Mouse (Mus musculus) myocyte (in vitro differentiated cells): ENCODE results near the gene Synpr. TPM values are rescaled to one million over a fixed set of nuclear protein-coding genes. Genes with fewer than 3 reads are reported as not detected.

Experiments
- H3K27me3 ChIP-seq: one replicate; pipeline ENCODE4 v1.6.1; 2011; ENCODE audit not compliant: control insufficient read depth, insufficient read depth, insufficient read length
- H3K36me3 ChIP-seq: one replicate; pipeline ENCODE4 v1.6.1; 2011; ENCODE audit not compliant: control insufficient read depth, insufficient read depth
- H3K4me2 ChIP-seq: one replicate; pipeline ENCODE4 v1.6.1; 2011; ENCODE audit warnings: low read depth, control low read depth
- H3K4me3 ChIP-seq: one replicate; pipeline ENCODE4 v1.5.1; 2011; ENCODE audit warnings: mild to moderate bottlenecking, control low read depth, moderate library complexity
- H3K79me2 ChIP-seq: one replicate; pipeline ENCODE4 v1.6.1; 2011; ENCODE audit not compliant: control insufficient read depth, insufficient read depth
- H3ac ChIP-seq: one replicate; pipeline ENCODE4 v1.6.1; 2011; ENCODE audit not compliant: control insufficient read depth, insufficient read length
- CEBPB ChIP-seq: IDR thresholded peaks from 2 replicates; pipeline ENCODE4 v1.6.1; 2011; ENCODE audit warnings: mild to moderate bottlenecking, moderate library complexity; ENCODE audit not compliant: poor library complexity, insufficient read depth, severe bottlenecking
- E2F4 ChIP-seq: IDR thresholded peaks from one replicate; pipeline ENCODE4 v1.6.1; 2011; ENCODE audit warnings: mild to moderate bottlenecking, control low read depth, moderate library complexity; ENCODE audit not compliant: insufficient read depth
- MAX ChIP-seq: IDR thresholded peaks from one replicate; pipeline ENCODE4 v1.6.1; 2011; ENCODE audit warnings: low read depth, mild to moderate bottlenecking, control low read depth
- MYOD1 ChIP-seq, 3 experiments: IDR thresholded peaks; one replicate each; pipeline ENCODE4 v1.6.1; 2011; ENCODE audit warnings: control low read depth in 2 of 3, low read depth in 2 of 3, mild to moderate bottlenecking in 2 of 3, moderate library complexity in 1 of 3; ENCODE audit not compliant: insufficient read length in 2 of 3, control insufficient read depth in 1 of 3
- MYOG ChIP-seq, 3 experiments: IDR thresholded peaks; one replicate each; pipeline ENCODE4 v1.6.1; 2011; ENCODE audit warnings: control low read depth in 2 of 3, low read depth in 2 of 3, mild to moderate bottlenecking in 2 of 3; ENCODE audit not compliant: insufficient read length in 2 of 3, control insufficient read depth in 1 of 3, insufficient read depth in 1 of 3
- POLR2A ChIP-seq: IDR thresholded peaks from one replicate; pipeline ENCODE4 v1.6.1; 2011; ENCODE audit warnings: low read depth, mild to moderate bottlenecking, control low read depth, moderate library complexity; ENCODE audit not compliant: insufficient read length
- POLR2AphosphoS2 ChIP-seq: IDR thresholded peaks from one replicate; pipeline ENCODE4 v1.6.1; 2011; ENCODE audit warnings: low read depth, control low read depth; ENCODE audit not compliant: insufficient read length
- REST ChIP-seq: IDR thresholded peaks from one replicate; pipeline ENCODE4 v1.6.1; 2011; ENCODE audit warnings: mild to moderate bottlenecking, control low read depth, moderate library complexity; ENCODE audit not compliant: insufficient read depth, insufficient read length
- SRF ChIP-seq: IDR thresholded peaks from one replicate; pipeline ENCODE4 v1.6.1; 2011; ENCODE audit warnings: low read depth; ENCODE audit not compliant: control insufficient read depth, insufficient read length
- TCF12 ChIP-seq: IDR thresholded peaks from one replicate; pipeline ENCODE4 v1.6.1; 2011; ENCODE audit warnings: mild to moderate bottlenecking, control low read depth; ENCODE audit not compliant: poor library complexity, insufficient read depth, severe bottlenecking
- TCF3 ChIP-seq: IDR thresholded peaks from one replicate; pipeline ENCODE4 v1.6.1; 2011; ENCODE audit warnings: low read depth, control low read depth; ENCODE audit not compliant: insufficient read length
- USF1 ChIP-seq: IDR thresholded peaks from one replicate; pipeline ENCODE4 v1.6.1; 2011; ENCODE audit warnings: low read depth, mild to moderate bottlenecking, control low read depth, moderate library complexity
- polyA plus RNA-seq: library from polyadenylated mRNA; unstranded; fragments of >200 nt; fragmentation: generic; extraction: Trizol; gene quantifications from one replicate; pipeline ENCODE4 v1.2.1, GENCODE M21; 2012; ENCODE audit warnings: missing spikeins

Gene Synpr
- polyA plus RNA-seq, 1 experiment: 0.07 TPM

GRCm38 (mm10) chr14:13411636-13412035 lies 127.1 kb downstream of the Synpr start:
- H3ac ChIP-seq: no peak overlapping the region
- H3K79me2 ChIP-seq: no peaks in the 10 kb centered on the region
- H3K27me3 ChIP-seq: no peaks in the 10 kb centered on the region
- H3K4me3 ChIP-seq: no peak overlapping the region
- no peaks in the 10 kb centered on the region for H3K36me3 ChIP-seq
- TF ChIP-seq MYOG (IDR thresholded peaks at IDR 0.05; ENCODE audit: control insufficient read depth in 1 of 3, insufficient read depth in 1 of 3, insufficient read length in 2 of 3, low read depth in 2 of 3) (no peak), TCF3 (no peak), E2F4 (no peak), MAX (no peak), MYOD1 (IDR thresholded peaks at IDR 0.05; ENCODE audit: control insufficient read depth in 1 of 3, insufficient read length in 2 of 3, low read depth in 2 of 3) (no peak), CEBPB (no peak), TCF12 (no peak), POLR2AphosphoS2 (no peak), USF1 (no peak), REST (no peak), SRF (no peak), POLR2A (no peak)
- H3K4me2 ChIP-seq: no peak overlapping the region

GRCm38 (mm10) chr14:13440723-13441122 lies 156.1 kb downstream of the Synpr start:
- Histone ChIP-seq H3K4me2 (no peak overlapping the region), H3K27me3 (no peaks in the 10 kb centered on the region), H3K79me2 (no peaks in the 10 kb centered on the region), H3K36me3 (no peaks in the 10 kb centered on the region), H3ac (no peak overlapping the region), H3K4me3 (no peak overlapping the region)
- no peak for TF ChIP-seq POLR2AphosphoS2
- no peak for TF ChIP-seq MYOD1 (IDR thresholded peaks at IDR 0.05; ENCODE audit: control insufficient read depth in 1 of 3, insufficient read length in 2 of 3, low read depth in 2 of 3)
- no peak for TF ChIP-seq POLR2A
- TF ChIP-seq REST: no peak

- Histone ChIP-seq H3K27me3 (no peaks in the 10 kb centered on the region), H3ac (no peak overlapping the region), H3K4me2 (no peak overlapping the region), H3K4me3 (no peak overlapping the region), H3K79me2 (no peaks in the 10 kb centered on the region), H3K36me3 (no peaks in the 10 kb centered on the region)
- no peak for TF ChIP-seq E2F4
- no peak for TF ChIP-seq TCF3
- no peak for TF ChIP-seq CEBPB
- TF ChIP-seq POLR2A: no peak
- no peak for TF ChIP-seq SRF
- no peak for TF ChIP-seq MYOD1 (IDR thresholded peaks at IDR 0.05; ENCODE audit: control insufficient read depth in 1 of 3, insufficient read length in 2 of 3, low read depth in 2 of 3)
These were observed 160.3 kb downstream of the Synpr start for GRCm38 (mm10) chr14:13444908-13445307.

- H3K4me3 ChIP-seq: no peak overlapping the region
- H3K79me2 ChIP-seq: no peaks in the 10 kb centered on the region
- H3K36me3 ChIP-seq: no peaks in the 10 kb centered on the region
- no peak overlapping the region for H3ac ChIP-seq
- TF ChIP-seq POLR2A (no peak), TCF3 (no peak), MAX (no peak), MYOG (IDR thresholded peaks at IDR 0.05; ENCODE audit: control insufficient read depth in 1 of 3, insufficient read depth in 1 of 3, insufficient read length in 2 of 3, low read depth in 2 of 3) (no peak), REST (no peak), CEBPB (no peak)
- H3K4me2 ChIP-seq: no peak overlapping the region
- H3K27me3 ChIP-seq: no peaks in the 10 kb centered on the region
These were observed 169.1 kb downstream of the Synpr start for GRCm38 (mm10) chr14:13453461-13454204.

GRCm38 (mm10) chr14:13454991-13455390 lies 170.4 kb downstream of the Synpr start:
- no peak for TF ChIP-seq TCF3
- no peak for TF ChIP-seq POLR2AphosphoS2
- no peak for TF ChIP-seq MYOD1 (IDR thresholded peaks at IDR 0.05; ENCODE audit: control insufficient read depth in 1 of 3, insufficient read length in 2 of 3, low read depth in 2 of 3)
- no peak for TF ChIP-seq CEBPB
- no peak for TF ChIP-seq POLR2A
- no peak for TF ChIP-seq USF1
- no peak for TF ChIP-seq SRF
- no peak for TF ChIP-seq REST
- TF ChIP-seq TCF12: no peak
- TF ChIP-seq MYOG (IDR thresholded peaks at IDR 0.05; ENCODE audit: control insufficient read depth in 1 of 3, insufficient read depth in 1 of 3, insufficient read length in 2 of 3, low read depth in 2 of 3): no peak
- TF ChIP-seq E2F4: no peak
- TF ChIP-seq MAX: no peak
- Histone ChIP-seq H3K79me2 (no peaks in the 10 kb centered on the region), H3K4me3 (no peak overlapping the region), H3K36me3 (no peaks in the 10 kb centered on the region), H3K27me3 (no peaks in the 10 kb centered on the region), H3ac (no peak overlapping the region), H3K4me2 (no peak overlapping the region)
